Mouse (Mus musculus) neural tube, embryonic 10.5 days (tissue): ENCODE data around the gene Slc23a2.
A peak's percentile ranks its signal among the peaks of the same experiment; 100 is the strongest.

Experiments used
- DNase-seq: peaks from one replicate; pipeline ENCODE4 v3.0.0-alpha.2; 2017; ENCODE audit warnings: low spot score; ENCODE audit errors: extremely low spot score

Slc23a2 gene

DNA sequence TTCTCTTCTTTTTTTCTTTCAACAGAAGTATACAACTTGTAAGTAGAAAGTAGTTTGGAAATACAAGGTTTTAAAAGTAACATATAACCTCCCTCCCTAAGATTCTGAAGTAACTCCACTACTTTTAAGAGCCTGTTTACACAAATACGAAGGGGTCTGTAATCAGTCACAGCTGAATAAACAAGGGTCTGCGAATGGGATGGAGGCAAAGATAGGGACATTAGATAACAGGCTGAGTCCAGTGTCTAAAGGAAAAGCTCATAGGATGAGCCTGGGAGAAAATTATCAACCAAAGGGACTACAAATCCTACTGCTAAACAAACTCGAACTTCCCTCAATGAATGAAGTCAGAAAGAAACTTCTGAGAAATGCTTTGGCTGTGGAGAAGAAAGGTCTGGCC, 95.0 kb downstream of the Slc23a2 start:
- DNase-seq, result no peak

DNA sequence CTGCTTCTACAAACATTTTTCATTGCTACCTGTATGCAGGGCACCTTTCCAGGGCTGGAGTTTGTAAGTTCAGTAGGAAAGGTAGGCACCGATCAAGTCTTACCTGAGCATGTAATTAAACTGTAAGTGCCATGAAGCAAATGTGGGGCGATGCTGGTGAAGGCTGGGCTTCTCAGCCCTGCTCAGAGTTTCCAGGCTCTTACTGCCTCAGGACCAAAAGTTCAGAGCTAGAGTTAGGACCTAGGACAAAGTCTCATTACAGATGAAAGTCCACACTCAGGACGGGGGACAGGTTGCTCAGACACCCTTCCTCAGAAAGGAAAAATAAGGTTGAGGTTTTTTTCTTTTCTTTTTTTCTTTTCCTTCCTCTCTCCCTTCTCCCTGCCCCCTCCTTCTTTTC, 95.4 kb downstream of the Slc23a2 start:
- DNase-seq, result no peak

- DNase-seq, result no peak
Measured at GRCm38 (mm10) chr2:132048143-132048772, 96.7 kb downstream of the Slc23a2 start.

- no peak for DNase-seq
Measured at GRCm38 (mm10) chr2:132047364-132047763, 97.5 kb downstream of the Slc23a2 start.

GRCm38 (mm10) chr2:132046659-132047058, 98.2 kb downstream of the Slc23a2 start:
- DNase-seq, result no peak

DNA sequence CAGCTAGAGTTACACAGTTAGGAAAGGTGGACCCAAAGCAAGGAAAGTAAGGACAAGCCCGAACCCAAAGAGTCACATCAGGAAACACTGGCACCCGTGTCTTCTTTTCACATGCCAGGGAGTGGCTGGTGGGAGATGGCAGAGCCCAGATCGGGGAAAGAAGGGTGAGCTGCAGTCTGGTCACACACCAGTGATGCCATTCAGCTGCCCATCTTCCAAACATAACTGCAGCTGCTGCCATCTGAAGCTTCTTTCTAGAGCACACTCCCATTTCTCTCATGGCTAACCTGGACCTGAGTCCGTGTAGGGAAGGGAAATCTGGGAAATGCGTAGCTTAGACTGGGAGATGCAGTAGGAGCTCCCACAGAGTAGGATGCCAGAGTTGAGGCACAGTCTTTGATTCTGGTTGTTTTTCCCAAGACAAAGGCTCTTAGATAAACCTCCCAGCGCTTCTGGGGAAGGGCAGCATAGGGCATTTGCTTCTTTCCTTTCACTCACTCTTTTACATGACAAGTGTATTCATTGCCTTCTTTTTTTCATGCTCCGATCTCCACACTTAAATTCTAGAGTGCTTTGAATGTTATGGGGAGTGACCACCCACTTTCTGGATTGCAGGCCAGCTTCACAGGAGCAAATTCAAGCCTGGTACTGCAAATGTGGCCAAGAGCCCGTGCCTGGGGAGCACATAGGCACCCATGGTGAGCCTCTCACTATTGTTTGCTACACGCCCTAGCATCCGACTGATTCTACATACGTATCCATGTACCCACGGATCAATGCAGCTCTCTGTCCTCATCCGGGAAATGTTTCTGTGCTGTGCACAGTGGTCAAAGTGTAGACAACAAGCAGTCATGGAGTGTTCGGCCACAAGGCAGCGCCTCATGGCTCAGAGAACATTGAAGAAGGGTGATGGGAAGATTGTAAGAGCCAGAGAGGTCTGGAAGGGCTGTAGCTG, 100.3 kb downstream of the Slc23a2 start:
- no peak for DNase-seq

DNA sequence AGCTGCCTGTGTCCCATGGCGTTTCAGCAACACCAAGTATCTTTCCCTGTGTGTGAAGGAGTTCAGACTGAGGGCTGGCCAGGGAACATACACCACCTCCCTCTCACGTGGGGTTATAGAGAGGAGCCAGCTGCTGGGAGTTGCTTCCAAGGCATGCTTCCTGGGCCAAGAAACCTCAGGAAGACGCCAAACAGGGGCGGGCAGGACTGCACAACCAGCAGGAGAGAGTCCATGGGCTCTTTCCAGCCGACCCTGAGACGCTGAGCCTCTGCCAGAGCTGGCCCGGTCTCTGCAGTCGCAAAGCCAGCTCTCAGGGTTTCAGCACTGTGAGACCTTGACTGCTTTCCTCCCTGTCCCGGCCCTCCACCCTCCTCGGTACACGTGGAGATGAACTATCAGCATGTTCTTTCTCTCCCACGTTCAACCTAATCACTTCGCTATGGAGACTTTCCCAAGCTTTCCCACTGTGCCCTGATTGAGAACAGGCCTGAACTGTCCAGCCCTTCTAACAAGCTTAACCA, 101.7 kb downstream of the Slc23a2 start:
- DNase-seq, result peak; percentile 28

- DNase-seq, result no peak
Measured at GRCm38 (mm10) chr2:132039894-132040293, 105.0 kb downstream of the Slc23a2 start.

GRCm38 (mm10) chr2:132036326-132036725, 108.6 kb downstream of the Slc23a2 start:
- DNase-seq, result no peak

- no peak for DNase-seq
Measured at GRCm38 (mm10) chr2:132035470-132035835, 109.5 kb downstream of the Slc23a2 start.

DNA sequence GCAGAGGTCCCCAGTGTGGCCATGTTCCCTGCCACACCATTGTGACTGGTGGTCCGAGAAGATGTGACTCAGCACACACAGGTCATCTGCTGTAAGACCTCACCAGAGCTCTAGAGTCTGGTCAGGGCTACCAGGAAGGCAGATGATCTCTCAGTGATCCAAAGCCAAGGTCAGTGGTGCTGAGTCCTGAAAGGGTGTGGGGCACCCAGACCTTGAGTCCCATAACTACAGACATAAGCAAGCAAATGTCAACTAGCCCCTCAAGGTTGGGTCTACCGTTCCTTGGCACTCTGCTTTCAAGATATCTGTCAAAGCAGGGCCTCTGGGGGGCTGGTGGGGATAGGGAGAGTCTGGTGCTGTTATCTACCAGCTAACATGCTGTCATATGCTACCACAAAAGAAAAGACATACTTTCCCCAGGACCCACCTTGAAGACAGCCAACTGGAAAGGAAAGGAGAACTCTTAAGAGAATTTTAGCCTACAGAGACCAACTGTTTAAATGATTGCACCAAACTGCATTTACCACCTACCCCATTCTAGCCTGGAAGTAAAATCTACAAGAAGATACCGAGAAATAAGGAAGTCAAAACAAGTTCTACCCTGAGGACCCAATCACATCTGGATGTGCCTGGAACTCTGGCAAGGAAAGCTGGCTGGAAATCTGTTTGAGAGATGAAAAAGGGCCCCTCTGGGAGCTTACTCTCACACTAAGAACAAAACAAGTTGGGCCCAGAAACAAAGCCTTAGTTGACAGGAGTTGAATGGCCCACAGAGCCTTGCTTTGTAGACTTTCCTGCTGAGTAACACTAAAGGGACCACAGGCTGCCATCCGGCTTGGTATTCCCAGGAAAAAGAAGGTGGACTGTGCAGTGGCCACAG, 110.1 kb downstream of the Slc23a2 start:
- DNase-seq, result no peak

DNA sequence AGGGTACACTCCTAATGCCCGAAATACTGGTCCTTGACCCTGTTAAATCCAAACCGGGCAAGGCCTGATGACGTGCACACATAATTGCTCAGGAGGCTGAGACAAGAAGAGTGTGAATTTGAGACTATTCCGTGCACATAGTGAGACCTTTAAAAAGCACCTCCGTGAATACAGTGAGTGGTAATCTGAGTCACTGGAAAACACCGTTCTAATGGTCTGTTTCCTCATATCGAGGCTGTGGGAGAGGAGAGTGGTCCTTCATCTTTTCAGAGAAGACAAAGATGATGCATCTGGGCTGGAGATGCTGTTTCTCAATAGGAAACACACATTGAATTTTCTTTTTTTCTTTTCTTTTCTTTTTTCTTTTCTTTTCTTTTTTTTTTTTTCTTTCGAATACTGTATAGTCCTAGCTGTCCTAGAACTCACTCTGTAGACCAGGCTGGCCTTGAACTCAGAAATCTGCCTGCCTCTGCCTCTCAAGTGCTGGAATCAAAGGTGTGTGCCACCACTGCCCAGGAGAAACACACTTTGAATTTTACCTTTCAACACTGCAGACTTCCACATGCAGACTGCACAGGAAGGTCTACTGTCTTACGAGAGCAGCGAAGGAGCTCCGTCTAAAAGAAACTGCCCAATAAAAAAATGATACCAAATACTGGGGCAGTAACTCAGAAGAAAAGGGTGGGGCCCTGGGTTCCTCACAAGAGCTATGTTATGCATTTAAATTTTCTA, 113.4 kb downstream of the Slc23a2 start:
- no peak for DNase-seq

GRCm38 (mm10) chr2:132030418-132031363, 114.2 kb downstream of the Slc23a2 start:
- no peak for DNase-seq

GRCm38 (mm10) chr2:132029646-132030417, 115.1 kb downstream of the Slc23a2 start, which contains the start of gene Rassf2:
Gene Rassf2, minus strand, starts transcription at chr2:132030258.
- peak; percentile 88 for DNase-seq

GRCm38 (mm10) chr2:132028894-132029605, 115.9 kb downstream of the Slc23a2 start:
- peak; percentile 58 for DNase-seq

DNA sequence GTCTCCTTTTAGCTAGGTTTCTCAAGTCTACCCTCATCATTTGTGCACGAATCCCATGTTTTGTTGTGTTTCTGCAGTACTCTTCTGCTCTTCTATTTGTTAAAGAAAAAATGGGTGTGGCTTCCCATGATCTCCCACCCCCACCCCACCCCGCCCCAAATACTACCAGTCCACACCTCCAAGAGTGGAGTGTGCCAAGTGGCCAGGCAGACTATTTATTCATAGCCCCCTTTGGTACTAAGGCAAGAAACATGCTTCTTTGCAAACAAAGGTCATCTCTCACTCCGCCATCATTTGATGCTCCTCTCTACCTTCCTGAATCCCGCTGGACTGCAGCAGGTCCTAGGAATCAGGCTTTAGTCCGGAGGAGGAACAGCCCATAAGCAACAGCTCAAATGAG, 116.8 kb downstream of the Slc23a2 start:
- DNase-seq, result no peak

DNA sequence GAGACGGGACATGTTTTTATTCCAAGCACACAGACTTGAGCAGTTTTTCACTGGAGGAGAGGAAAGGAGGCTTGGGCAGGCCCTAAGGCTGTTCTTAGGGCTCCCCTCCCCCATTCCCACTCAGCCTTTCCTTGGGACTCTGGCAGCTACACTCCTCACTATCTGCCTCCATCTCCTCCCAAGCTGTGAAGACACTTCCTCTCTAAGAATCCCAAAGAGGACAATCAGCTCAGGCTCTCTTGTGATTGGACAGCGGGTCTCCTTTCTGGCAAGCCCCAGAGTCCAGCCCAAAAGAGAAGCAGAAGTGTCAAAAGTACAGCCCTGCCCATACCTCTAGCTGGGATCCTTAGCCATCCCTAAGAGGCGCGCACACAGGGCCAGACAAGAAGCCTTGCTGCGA, 117.5 kb downstream of the Slc23a2 start:
- DNase-seq, result no peak

GRCm38 (mm10) chr2:132024028-132024427, 120.9 kb downstream of the Slc23a2 start:
- DNase-seq, result no peak
